Comparison of ENCODE assay signal across 8 mouse cellular contexts in genomic region chr19:41934124-41934523, GRCm38 (mm10). TPM values are rescaled to one million over a fixed set of nuclear protein-coding genes. Genes with fewer than 3 reads are reported as not detected.
A peak's percentile ranks its signal among the peaks of the same experiment; 100 is the strongest.
DNase-seq lines count a peak whose midpoint lies in the region; ATAC-seq and TF ChIP-seq lines count a peak whose summit lies in the region.

No protein-coding gene starts in this region.

- no peaks in the 10 kb centered on the region for H3K9me3 ChIP-seq in kidney, postnatal 0 days (replicated peaks; ENCODE audit: low read length)
- no peaks in the 10 kb centered on the region for H3K9me3 ChIP-seq in intestine, postnatal 0 days (ENCODE audit: control insufficient read depth)
- H3K9me3 ChIP-seq in neural tube, embryonic 14.5 days (ENCODE audit: control insufficient read depth, low read length): no peaks in the 10 kb centered on the region

- H3K27ac ChIP-seq in kidney, postnatal 0 days: no peak overlapping the region
- H3K27ac ChIP-seq in cortical plate, adult 2 months (ENCODE audit: insufficient read depth, low read length): no peak overlapping the region
- H3K27ac ChIP-seq in intestine, postnatal 0 days (ENCODE audit: low read depth, low read length): no peak overlapping the region
- no peak overlapping the region for H3K27ac ChIP-seq in neural tube, embryonic 14.5 days (ENCODE audit: low read depth, low read length)

- peaks cover 4% of the 10 kb centered on the region for H3K4me1 ChIP-seq in kidney, postnatal 0 days (replicated peaks; ENCODE audit: insufficient read depth, low read length)
- H3K4me1 ChIP-seq in cortical plate, adult 2 months (ENCODE audit: control insufficient read depth, insufficient read depth, low read length): peaks cover 6% of the 10 kb centered on the region; the same call in 1 of the 2 replicates
- peaks cover 5% of the 10 kb centered on the region; the same call in 1 of the 2 replicates for H3K4me1 ChIP-seq in intestine, postnatal 0 days (replicated peaks; ENCODE audit: control insufficient read depth, insufficient read depth, low read length)
- H3K4me1 ChIP-seq in neural tube, embryonic 14.5 days (ENCODE audit: control insufficient read depth, insufficient read depth, low read length): peaks cover 15% of the 10 kb centered on the region

- DNase-seq in kidney, postnatal 0 days (ENCODE audit: low spot score): no peak
- DNase-seq in kidney, adult 11 months: no peak
- no peak for DNase-seq in frontal cortex, adult 2 months (ENCODE audit: extremely low spot score in 1 of 2, low spot score in 1 of 2)
- DNase-seq in natural killer cell, adult 2 months (ENCODE audit: low spot score in 2 of 2): no peak
- DNase-seq in thymus, postnatal 14 days: no peak

- H3K9ac ChIP-seq in kidney, postnatal 0 days (ENCODE audit: low read depth, low read length): peak overlapping the region; percentile 75
- H3K9ac ChIP-seq in intestine, postnatal 0 days (ENCODE audit: low read depth, low read length): peak overlapping the region; percentile 67; the same call in 1 of the 2 replicates
- H3K9ac ChIP-seq in neural tube, embryonic 14.5 days (replicated peaks; ENCODE audit: low read depth, low read length): peak overlapping the region; percentile 75

- no peak for TF ChIP-seq CTCF in kidney, postnatal 0 days (IDR thresholded peaks at IDR 0.05; ENCODE audit: low read depth)
- no peak for TF ChIP-seq CTCF in cortical plate, adult 2 months (IDR thresholded peaks at IDR 0.05; ENCODE audit: extremely low read depth, insufficient read depth, low read length)
- no peak for TF ChIP-seq CTCF in intestine, postnatal 0 days (IDR thresholded peaks at IDR 0.05; ENCODE audit: low read depth)

- no peak for ATAC-seq in kidney, postnatal 0 days (replicated peaks; ENCODE audit: low FRiP score, low read depth)
- no peak for ATAC-seq in intestine, postnatal 0 days
- no peak for ATAC-seq in neural tube, embryonic 14.5 days (ENCODE audit: low read depth)

- H3K27me3 ChIP-seq in kidney, postnatal 0 days (ENCODE audit: insufficient read depth, low read length): no peaks in the 10 kb centered on the region
- no peaks in the 10 kb centered on the region for H3K27me3 ChIP-seq in intestine, postnatal 0 days (replicated peaks; ENCODE audit: control insufficient read depth, insufficient read depth, low read length)
- no peaks in the 10 kb centered on the region for H3K27me3 ChIP-seq in neural tube, embryonic 14.5 days (ENCODE audit: control insufficient read depth, insufficient read depth, low read length)

- TF ChIP-seq POLR2A in cortical plate, adult 2 months (IDR thresholded peaks at IDR 0.05; ENCODE audit: extremely low read depth, insufficient read depth, low read length): no peak

- peaks cover 15% of the 10 kb centered on the region; the same call in 1 of the 2 replicates for H3K36me3 ChIP-seq in kidney, postnatal 0 days (ENCODE audit: insufficient read depth, low read length)
- peaks cover 19% of the 10 kb centered on the region for H3K36me3 ChIP-seq in intestine, postnatal 0 days (ENCODE audit: control insufficient read depth, insufficient read depth)
- H3K36me3 ChIP-seq in neural tube, embryonic 14.5 days (ENCODE audit: control insufficient read depth, insufficient read depth, low read length): peaks cover 22% of the 10 kb centered on the region

- H3K4me2 ChIP-seq in kidney, postnatal 0 days (ENCODE audit: low read length): peak overlapping the region; percentile 65
- peak overlapping the region; percentile 90 for H3K4me2 ChIP-seq in intestine, postnatal 0 days (replicated peaks; ENCODE audit: low read depth)
- peak overlapping the region; percentile 66 for H3K4me2 ChIP-seq in neural tube, embryonic 14.5 days (ENCODE audit: low read depth, low read length)

- H3K4me3 ChIP-seq in kidney, postnatal 0 days (replicated peaks; ENCODE audit: low read depth, low read length): peak overlapping the region; percentile 64
- peak overlapping the region; percentile 84 for H3K4me3 ChIP-seq in cortical plate, adult 2 months (ENCODE audit: insufficient read depth, low read length)
- H3K4me3 ChIP-seq in intestine, postnatal 0 days (ENCODE audit: low read depth, low read length): peak overlapping the region; percentile 90
- peak overlapping the region; percentile 74 for H3K4me3 ChIP-seq in neural tube, embryonic 14.5 days (ENCODE audit: low read depth, low read length)

- WGBS in kidney, postnatal 0 days: 11% methylated on average over 6 of the region's 6 CpGs
- WGBS in intestine, postnatal 0 days: 23% methylated on average over 6 of the region's 6 CpGs
- WGBS in neural tube, embryonic 14.5 days: 5% methylated on average over 6 of the region's 6 CpGs

RNA-seq across cellular contexts. Expression of gene Zdhhc16, which starts 0.8 kb away (rescaled TPM):
- polyA plus RNA-seq in kidney, postnatal 0 days (2015; fragmentation: Nextera tagmentation; extraction: Ambion mirVana): 70.0 and 73.4 TPM in 2 replicates
- polyA plus RNA-seq in cortical plate, adult 2 months (2012; rRNA removed): 70.0 and 71.7 TPM in 2 replicates
- 37.7 and 38.4 TPM in 2 replicates for polyA plus RNA-seq in intestine, postnatal 0 days (2015; fragmentation: Nextera tagmentation; extraction: Ambion mirVana)
- 67.7 and 72.7 TPM in 2 replicates for polyA plus RNA-seq in neural tube, embryonic 14.5 days (2014; fragmentation: Nextera tagmentation; extraction: Ambion mirVana)
- 65.3 and 66.1 TPM in 2 replicates for polyA plus RNA-seq in frontal cortex, adult 2 months (2012; rRNA removed)

RNA-seq across cellular contexts. Expression of gene Exosc1, which starts 0.9 kb away (rescaled TPM):
- polyA plus RNA-seq in kidney, postnatal 0 days (2015; fragmentation: Nextera tagmentation; extraction: Ambion mirVana): 69.3 and 70.2 TPM in 2 replicates
- 27.8 and 28.6 TPM in 2 replicates for polyA plus RNA-seq in cortical plate, adult 2 months (2012; rRNA removed)
- polyA plus RNA-seq in intestine, postnatal 0 days (2015; fragmentation: Nextera tagmentation; extraction: Ambion mirVana): 32.3 and 33.3 TPM in 2 replicates
- 60.7 and 69.2 TPM in 2 replicates for polyA plus RNA-seq in neural tube, embryonic 14.5 days (2014; fragmentation: Nextera tagmentation; extraction: Ambion mirVana)
- 25.1 and 28.0 TPM in 2 replicates for polyA plus RNA-seq in frontal cortex, adult 2 months (2012; rRNA removed)

RNA-seq across cellular contexts. Expression of gene Pgam1, which starts 22.4 kb away (rescaled TPM):
- 488 and 525 TPM in 2 replicates for polyA plus RNA-seq in kidney, postnatal 0 days (2015; fragmentation: Nextera tagmentation; extraction: Ambion mirVana)
- polyA plus RNA-seq in cortical plate, adult 2 months (2012; rRNA removed): 738 and 764 TPM in 2 replicates
- polyA plus RNA-seq in intestine, postnatal 0 days (2015; fragmentation: Nextera tagmentation; extraction: Ambion mirVana): 213 and 223 TPM in 2 replicates
- 521 and 528 TPM in 2 replicates for polyA plus RNA-seq in neural tube, embryonic 14.5 days (2014; fragmentation: Nextera tagmentation; extraction: Ambion mirVana)
- polyA plus RNA-seq in frontal cortex, adult 2 months (2012; rRNA removed): 727 and 788 TPM in 2 replicates

RNA-seq across cellular contexts. Expression of gene Rrp12, which starts 38.2 kb away (rescaled TPM):
- 7.9 and 9.3 TPM in 2 replicates for polyA plus RNA-seq in kidney, postnatal 0 days (2015; fragmentation: Nextera tagmentation; extraction: Ambion mirVana)
- 18.6 and 18.9 TPM in 2 replicates for polyA plus RNA-seq in cortical plate, adult 2 months (2012; rRNA removed)
- 4.7 and 5.0 TPM in 2 replicates for polyA plus RNA-seq in intestine, postnatal 0 days (2015; fragmentation: Nextera tagmentation; extraction: Ambion mirVana)
- polyA plus RNA-seq in neural tube, embryonic 14.5 days (2014; fragmentation: Nextera tagmentation; extraction: Ambion mirVana): 10.7 and 14.7 TPM in 2 replicates
- polyA plus RNA-seq in frontal cortex, adult 2 months (2012; rRNA removed): 17.0 and 19.0 TPM in 2 replicates

RNA-seq across cellular contexts. Expression of gene Mms19, which starts 46.8 kb away (rescaled TPM):
- 23.3 and 26.1 TPM in 2 replicates for polyA plus RNA-seq in kidney, postnatal 0 days (2015; fragmentation: Nextera tagmentation; extraction: Ambion mirVana)
- 44.3 and 52.0 TPM in 2 replicates for polyA plus RNA-seq in cortical plate, adult 2 months (2012; rRNA removed)
- polyA plus RNA-seq in intestine, postnatal 0 days (2015; fragmentation: Nextera tagmentation; extraction: Ambion mirVana): 9.6 and 14.1 TPM in 2 replicates
- 33.7 and 34.8 TPM in 2 replicates for polyA plus RNA-seq in neural tube, embryonic 14.5 days (2014; fragmentation: Nextera tagmentation; extraction: Ambion mirVana)
- 56.3 and 61.7 TPM in 2 replicates for polyA plus RNA-seq in frontal cortex, adult 2 months (2012; rRNA removed)
